Mouse (Mus musculus) midbrain, embryonic 11.5 days (tissue): ENCODE results near the gene Rbbp5. TPM values are rescaled to one million over a fixed set of nuclear protein-coding genes. Genes with fewer than 3 reads are reported as not detected.

Experiments
- ATAC-seq: fragments of 200-750 bp; cut with Nextera tagmentation; 2 replicates; pipeline ENCODE4 v1.8.0; 2017; ENCODE audit warnings: moderate TSS enrichment, moderate library complexity; ENCODE audit not compliant: low FRiP score
- DNase-seq: peaks from one replicate; pipeline ENCODE4 v3.0.0; 2015; ENCODE audit warnings: low spot score; ENCODE audit errors: missing footprints
- H3K27ac ChIP-seq: fragments of 300-500 bp; sonication (generic); 2 replicates; pipeline ENCODE4 v1.5.1; 2014; ENCODE audit warnings: low read depth, low read length
- H3K27me3 ChIP-seq: fragments of 300-500 bp; sonication (generic); 2 replicates; pipeline ENCODE4 v1.6.1; 2014; ENCODE audit warnings: mild to moderate bottlenecking, low read length, moderate library complexity, mixed read lengths; ENCODE audit not compliant: control insufficient read depth, insufficient read depth
- H3K36me3 ChIP-seq: fragments of 300-500 bp; sonication (generic); 2 replicates; pipeline ENCODE4 v1.6.1; 2014; ENCODE audit warnings: mild to moderate bottlenecking, low read length, moderate library complexity, mixed read lengths; ENCODE audit not compliant: control insufficient read depth, insufficient read depth
- H3K4me1 ChIP-seq: fragments of 300-500 bp; sonication (generic); 2 replicates; pipeline ENCODE4 v1.6.1; 2014; ENCODE audit warnings: low read length; ENCODE audit not compliant: control insufficient read depth, insufficient read depth
- H3K4me2 ChIP-seq: fragments of 300-500 bp; sonication (generic); 2 replicates; pipeline ENCODE4 v1.6.1; 2014; ENCODE audit warnings: mild to moderate bottlenecking, moderate library complexity
- H3K4me3 ChIP-seq: fragments of 300-500 bp; sonication (generic); 2 replicates; pipeline ENCODE4 v1.5.1; 2014; ENCODE audit warnings: low read depth, low read length
- H3K9ac ChIP-seq: fragments of 300-500 bp; sonication (generic); 2 replicates; pipeline ENCODE4 v1.6.1; 2014; ENCODE audit warnings: low read length
- H3K9me3 ChIP-seq: fragments of 300-500 bp; sonication (generic); 2 replicates; pipeline ENCODE4 v1.6.1; 2016; ENCODE audit warnings: low read length; ENCODE audit not compliant: control insufficient read depth
- WGBS: fragments of 180-500 bp; shearing (Covaris S2); extraction: QIAGEN DNeasy Blood & Tissue Kit; methylation state at CpG from one replicate; pipeline ENCODE4 v1.1.7; 2014; 5-methylcytosine and 5-hydroxymethylcytosine counted together
- polyA plus RNA-seq: library from polyadenylated mRNA; unstranded; fragments of >200 nt; fragmentation: Nextera tagmentation; extraction: Ambion mirVana; gene quantifications from 2 replicates; pipeline ENCODE4 v1.2.1, GENCODE M21; 2014

Gene Rbbp5
- polyA plus RNA-seq, 1 experiment from 2014 or later: 65.2 TPM

DNA sequence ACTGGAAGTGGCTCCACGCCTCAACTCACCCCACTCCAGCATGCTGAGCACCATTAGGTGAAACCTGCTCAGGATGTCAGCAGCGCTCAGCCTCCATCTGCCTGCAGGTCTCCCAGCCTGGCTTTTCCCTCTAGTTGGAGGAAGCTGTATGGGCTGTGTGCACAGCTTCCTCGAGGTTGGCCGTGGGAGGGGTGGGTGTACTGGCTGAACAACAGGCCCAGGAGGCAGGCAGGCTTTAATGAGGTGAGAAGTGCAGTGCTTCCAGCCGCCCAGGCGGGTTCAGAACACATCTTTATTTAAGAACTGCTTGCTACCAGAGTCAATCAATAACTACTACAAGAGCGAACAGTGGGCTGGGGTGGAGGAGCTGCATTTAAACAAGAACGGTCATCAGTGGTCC, 34.4 kb downstream of the Rbbp5 start:
- H3K4me2 ChIP-seq: no peak overlapping the region
- no peak overlapping the region for H3K9ac ChIP-seq
- H3K27ac ChIP-seq: peak overlapping the region; percentile 35; the same call in 1 of the 2 replicates
- H3K9me3 ChIP-seq: no peaks in the 10 kb centered on the region
- ATAC-seq (peak; percentile 58; the same call in 1 of the 2 replicates), DNase-seq (peak; percentile 80)
- H3K4me1 ChIP-seq: no peaks in the 10 kb centered on the region
- no peak overlapping the region for H3K4me3 ChIP-seq
- H3K36me3 ChIP-seq: no peaks in the 10 kb centered on the region; the same call in none of the 2 replicates
- WGBS: 66% methylated on average over 8 of the region's 8 CpGs
- H3K27me3 ChIP-seq: no peaks in the 10 kb centered on the region

- Histone ChIP-seq H3K9me3 (no peaks in the 10 kb centered on the region), H3K9ac (no peak overlapping the region), H3K4me3 (no peak overlapping the region), H3K27ac (no peak overlapping the region), H3K36me3 (no peaks in the 10 kb centered on the region; the same call in none of the 2 replicates), H3K4me2 (no peak overlapping the region), H3K4me1 (no peaks in the 10 kb centered on the region), H3K27me3 (no peaks in the 10 kb centered on the region)
- no peak for ATAC-seq
- no peak for DNase-seq
- WGBS: 86% methylated on average over 8 of the region's 8 CpGs
Measured at GRCm38 (mm10) chr1:132512106-132512505, 34.9 kb downstream of the Rbbp5 start.

GRCm38 (mm10) chr1:132515339-132515738, 38.2 kb downstream of the Rbbp5 start:
- no peak overlapping the region for H3K9ac ChIP-seq
- no peaks in the 10 kb centered on the region; the same call in 1 of the 2 replicates for H3K36me3 ChIP-seq
- H3K4me3 ChIP-seq: no peak overlapping the region
- no peak for DNase-seq
- 90% methylated on average over 12 of the region's 12 CpGs for WGBS
- H3K27ac ChIP-seq: no peak overlapping the region
- H3K4me2 ChIP-seq: no peak overlapping the region
- H3K4me1 ChIP-seq: no peaks in the 10 kb centered on the region
- no peaks in the 10 kb centered on the region for H3K27me3 ChIP-seq
- no peaks in the 10 kb centered on the region for H3K9me3 ChIP-seq
- ATAC-seq: no peak

- H3K36me3 ChIP-seq: no peaks in the 10 kb centered on the region; the same call in 1 of the 2 replicates
- no peaks in the 10 kb centered on the region for H3K9me3 ChIP-seq
- no peaks in the 10 kb centered on the region for H3K4me1 ChIP-seq
- no peak for ATAC-seq
- H3K9ac ChIP-seq: no peak overlapping the region
- 94% methylated on average over 11 of the region's 11 CpGs for WGBS
- H3K4me2 ChIP-seq: no peak overlapping the region
- no peaks in the 10 kb centered on the region for H3K27me3 ChIP-seq
- H3K4me3 ChIP-seq: no peak overlapping the region
- H3K27ac ChIP-seq: no peak overlapping the region
- no peak for DNase-seq
Measured at GRCm38 (mm10) chr1:132516776-132517175, 39.6 kb downstream of the Rbbp5 start.

DNA sequence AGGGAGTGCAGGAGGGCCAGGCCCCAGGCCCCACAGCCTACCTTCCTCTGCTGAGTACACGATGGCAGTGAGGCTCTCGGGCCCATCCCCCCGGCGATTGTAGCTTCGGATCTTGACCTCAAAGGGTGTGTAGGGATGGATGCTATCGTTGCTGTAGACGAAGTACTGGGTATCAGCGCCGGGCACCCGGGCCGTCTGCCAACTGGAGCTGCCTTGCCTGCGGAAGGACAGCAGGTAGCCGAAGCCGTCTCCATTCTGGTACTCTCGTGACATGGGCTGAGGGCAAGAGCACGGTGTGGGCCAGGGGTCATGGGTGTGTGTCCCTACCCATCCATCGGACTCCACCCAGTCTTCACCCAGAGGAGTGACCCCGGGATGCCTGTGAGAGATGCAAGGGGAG, 41.5 kb downstream of the Rbbp5 start:
- Histone ChIP-seq H3K27ac (no peak overlapping the region), H3K27me3 (no peaks in the 10 kb centered on the region), H3K4me1 (no peaks in the 10 kb centered on the region), H3K9ac (no peak overlapping the region), H3K36me3 (no peaks in the 10 kb centered on the region; the same call in 1 of the 2 replicates), H3K4me3 (no peak overlapping the region), H3K9me3 (no peaks in the 10 kb centered on the region), H3K4me2 (no peak overlapping the region)
- ATAC-seq (no peak), DNase-seq (no peak)
- 89% methylated on average over 18 of the region's 18 CpGs for WGBS

- no peaks in the 10 kb centered on the region; the same call in 1 of the 2 replicates for H3K36me3 ChIP-seq
- ATAC-seq (no peak), DNase-seq (no peak)
- 91% methylated on average over 11 of the region's 11 CpGs for WGBS
- H3K4me3 ChIP-seq: no peak overlapping the region
- no peak overlapping the region for H3K9ac ChIP-seq
- H3K27me3 ChIP-seq: no peaks in the 10 kb centered on the region
- H3K9me3 ChIP-seq: no peaks in the 10 kb centered on the region
- no peak overlapping the region for H3K27ac ChIP-seq
- no peak overlapping the region for H3K4me2 ChIP-seq
- H3K4me1 ChIP-seq: no peaks in the 10 kb centered on the region
Measured at GRCm38 (mm10) chr1:132519734-132520133, 42.6 kb downstream of the Rbbp5 start.

GRCm38 (mm10) chr1:132520764-132521163, 43.6 kb downstream of the Rbbp5 start:
- Histone ChIP-seq H3K4me2 (no peak overlapping the region), H3K27me3 (no peaks in the 10 kb centered on the region), H3K9me3 (no peaks in the 10 kb centered on the region), H3K4me1 (no peaks in the 10 kb centered on the region), H3K27ac (no peak overlapping the region), H3K9ac (no peak overlapping the region), H3K4me3 (no peak overlapping the region), H3K36me3 (no peaks in the 10 kb centered on the region; the same call in 1 of the 2 replicates)
- no peak for DNase-seq
- peak; percentile 45 for ATAC-seq
- WGBS: 20% methylated on average over 3 of the region's 6 CpGs

- Histone ChIP-seq H3K27ac (no peak overlapping the region), H3K9ac (no peak overlapping the region), H3K36me3 (no peaks in the 10 kb centered on the region), H3K27me3 (no peaks in the 10 kb centered on the region), H3K9me3 (no peaks in the 10 kb centered on the region), H3K4me1 (peaks cover 5% of the 10 kb centered on the region), H3K4me3 (no peak overlapping the region), H3K4me2 (no peak overlapping the region)
- DNase-seq: no peak
- 87% methylated on average over 8 of the region's 8 CpGs for WGBS
- ATAC-seq: no peak
Measured at GRCm38 (mm10) chr1:132523048-132523447, 45.9 kb downstream of the Rbbp5 start.

- DNase-seq (peak; percentile 45), ATAC-seq (no peak)
- H3K4me1 ChIP-seq: peaks cover 5% of the 10 kb centered on the region
- no peak overlapping the region for H3K27ac ChIP-seq
- WGBS: 31% methylated on average over 4 of the region's 4 CpGs
- no peak overlapping the region for H3K9ac ChIP-seq
- no peaks in the 10 kb centered on the region for H3K36me3 ChIP-seq
- no peaks in the 10 kb centered on the region for H3K9me3 ChIP-seq
- no peak overlapping the region for H3K4me3 ChIP-seq
- H3K4me2 ChIP-seq: no peak overlapping the region
- no peaks in the 10 kb centered on the region for H3K27me3 ChIP-seq
Measured at GRCm38 (mm10) chr1:132523920-132524319, 46.8 kb downstream of the Rbbp5 start.
